Mouse (Mus musculus) T-helper 1 cell (primary cell): ENCODE results near the gene Pgm5.

Experiments used
- in situ Hi-C: fragments of 300-600 bp; cut with MboI, MseI; formaldehyde crosslinking; loops from one replicate; pipeline ENCODE4 v1.15.1; 2025; ENCODE audit warnings: high pct_unique_total_duplicates

Pgm5 gene

GRCm38 (mm10) chr19:24671571-24671970, 190.1 kb downstream of the Pgm5 start:
- in situ Hi-C loops: no loop called here

DNA sequence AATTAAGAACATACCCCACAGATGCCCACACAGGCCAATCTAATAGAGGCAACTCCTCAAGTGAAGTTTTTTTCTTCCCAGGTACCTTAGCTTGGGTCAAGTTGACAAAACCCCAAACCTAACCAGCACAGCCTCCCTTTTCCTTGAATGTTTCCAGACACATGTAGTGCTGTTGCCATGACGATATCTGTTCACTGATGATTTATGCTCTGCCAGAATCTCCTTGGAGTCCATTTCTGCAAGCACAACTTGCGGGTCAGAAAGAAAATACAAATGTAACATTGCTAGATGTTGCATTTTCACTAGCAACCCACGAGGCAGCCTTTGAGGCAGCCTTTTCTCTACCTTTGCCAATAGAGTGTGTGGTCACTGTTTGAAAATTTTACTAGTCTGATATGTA, 194.1 kb downstream of the Pgm5 start:
- in situ Hi-C loops: no loop called here

- in situ Hi-C loops: no loop called here
Measured at GRCm38 (mm10) chr19:24665771-24666170, 195.9 kb downstream of the Pgm5 start.

- in situ Hi-C loops: no loop called here
Measured at GRCm38 (mm10) chr19:24662346-24662745, 199.3 kb downstream of the Pgm5 start.

DNA sequence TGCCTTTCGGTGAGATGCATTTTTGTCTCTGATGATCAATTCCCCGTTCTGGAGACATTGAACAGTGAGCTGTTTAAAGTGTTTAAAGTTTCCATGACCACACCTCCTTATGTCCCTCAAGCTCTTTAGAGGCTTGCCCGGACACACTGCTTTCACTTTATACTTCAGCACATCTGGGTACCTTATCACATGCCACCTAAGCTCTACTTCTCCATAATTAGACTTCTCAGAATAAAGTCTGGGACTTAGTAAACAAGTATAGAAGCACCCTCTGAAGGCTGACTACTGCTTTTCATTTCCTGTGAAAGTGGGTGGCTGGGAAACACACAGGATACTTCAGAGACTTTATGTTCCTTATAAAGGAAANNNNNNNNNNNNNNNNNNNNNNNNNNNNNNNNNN, 204.7 kb downstream of the Pgm5 start:
- in situ Hi-C loops: no loop called here

- in situ Hi-C loops: no loop called here
Measured at GRCm38 (mm10) chr19:24653230-24653799, 208.3 kb downstream of the Pgm5 start.

DNA sequence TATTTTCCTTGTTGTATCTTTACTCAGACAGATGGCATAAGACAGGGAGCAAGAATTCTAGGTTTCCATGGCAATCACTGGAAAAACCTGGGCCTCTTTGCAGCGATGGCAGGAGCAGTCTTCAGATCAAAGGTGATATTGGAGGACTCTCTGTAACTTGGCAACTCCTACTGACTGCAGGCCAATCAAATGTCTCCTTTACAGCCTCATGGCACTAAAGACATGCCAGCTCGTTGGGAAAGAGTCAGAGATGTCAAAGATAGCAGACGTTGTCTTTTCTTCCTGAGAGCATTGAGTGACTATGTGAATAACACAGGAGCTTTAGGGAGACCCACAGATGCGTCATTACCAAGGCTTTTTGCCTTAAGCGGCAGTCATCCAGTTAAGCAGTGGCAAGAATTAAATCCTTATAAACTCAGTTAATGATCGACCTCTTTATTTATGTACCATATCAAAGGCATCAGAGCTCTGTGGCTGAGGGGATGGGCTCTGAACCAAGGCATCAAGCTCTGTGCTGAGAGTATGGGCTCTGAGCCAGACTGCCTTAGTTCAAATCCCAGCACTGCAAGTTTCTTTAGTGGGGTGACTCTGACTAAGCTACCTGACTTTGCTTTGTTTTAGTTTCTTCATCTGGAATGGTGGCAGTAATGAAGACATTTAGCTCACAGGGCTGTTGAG, 209.2 kb downstream of the Pgm5 start:
- in situ Hi-C loops: no loop called here

GRCm38 (mm10) chr19:24651595-24651994, 210.1 kb downstream of the Pgm5 start:
- in situ Hi-C loops: no loop called here

GRCm38 (mm10) chr19:24650428-24650827, 211.2 kb downstream of the Pgm5 start:
- in situ Hi-C loops: no loop called here

GRCm38 (mm10) chr19:24648016-24648415, 213.6 kb downstream of the Pgm5 start:
- in situ Hi-C loops: no loop called here

GRCm38 (mm10) chr19:24646162-24646829, 215.4 kb downstream of the Pgm5 start:
- in situ Hi-C loops: no loop called here

- in situ Hi-C loops: no loop called here
Measured at GRCm38 (mm10) chr19:24644971-24645370, 216.7 kb downstream of the Pgm5 start.

DNA sequence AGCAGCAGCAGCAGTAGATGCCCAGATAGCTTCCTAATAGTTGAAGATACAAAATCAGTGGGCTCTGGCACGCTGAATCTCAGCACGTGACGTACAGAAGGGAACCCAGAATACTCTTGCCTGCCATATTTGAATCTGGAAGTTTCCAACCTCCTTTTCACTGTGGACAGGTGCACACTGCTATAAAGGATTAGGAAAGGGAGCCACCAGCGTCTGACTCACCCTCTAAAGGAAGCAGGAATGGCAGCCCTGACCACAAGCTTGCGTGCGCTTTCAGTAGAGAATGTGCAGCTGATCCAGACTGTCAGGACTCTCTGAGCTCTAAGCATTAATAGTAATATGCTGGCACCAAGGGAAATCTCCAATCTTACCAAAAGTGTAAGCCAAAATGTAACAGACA, 220.7 kb downstream of the Pgm5 start:
- in situ Hi-C loops: no loop called here

- in situ Hi-C loops: no loop called here
Measured at GRCm38 (mm10) chr19:24637988-24638387, 223.7 kb downstream of the Pgm5 start.

DNA sequence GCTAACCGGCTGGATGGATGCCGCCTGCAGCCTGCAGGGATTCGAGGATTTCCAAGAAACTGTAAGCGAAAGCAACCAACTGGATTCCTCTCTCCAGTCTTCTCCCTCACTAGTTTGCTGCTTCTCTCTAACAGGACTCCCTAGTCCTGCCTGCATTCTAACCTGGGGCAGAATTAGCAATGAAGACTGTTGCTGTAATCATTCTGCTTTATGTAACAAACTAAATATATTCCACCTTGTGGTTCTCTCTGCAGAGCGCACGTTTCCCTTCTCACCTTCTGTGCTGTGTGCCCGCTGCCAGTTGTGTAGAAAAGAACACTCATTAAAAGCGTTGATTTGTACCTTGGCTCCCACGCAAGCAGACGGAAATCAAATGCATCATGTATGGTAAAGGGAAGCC, 225.0 kb downstream of the Pgm5 start:
- in situ Hi-C loops: no loop called here

DNA sequence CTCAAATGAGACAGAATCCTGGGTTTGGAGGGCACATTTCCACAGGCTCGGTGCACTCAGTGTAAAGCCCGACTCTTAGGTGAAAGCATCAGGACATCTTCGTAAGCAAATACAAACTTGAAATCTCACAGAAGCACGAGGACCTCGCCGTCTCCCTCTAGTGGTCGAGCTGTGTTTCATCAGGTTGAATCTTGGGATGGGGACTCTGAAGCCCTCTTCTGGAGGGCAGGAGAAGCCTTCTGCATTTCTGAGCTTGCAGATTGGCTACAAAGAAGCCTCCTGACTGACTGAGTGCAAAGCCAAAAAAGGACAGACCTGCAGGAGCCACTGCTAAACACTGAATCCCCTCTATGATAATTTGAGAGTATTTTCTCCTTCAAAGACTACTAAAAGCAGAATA, 227.1 kb downstream of the Pgm5 start:
- in situ Hi-C loops: no loop called here
